Mouse (Mus musculus) MEL (cell line): ENCODE measurements at regions not wholly inside any gene's neighbourhood (a gene's known extent, or its start where the extent isn't known, plus 50 kb on each side); places are given as distances from the start of the nearest gene placed in this dataset.
"Not testable (repeated sequence)": the region's sequence is repeated elsewhere in the genome, so short reads cannot be mapped to it uniquely, and the experiment has no call there.

Experiments used
- MAX ChIP-seq: IDR thresholded peaks from 2 replicates; pipeline ENCODE4 v1.6.1; 2011; ENCODE audit warnings: low read length, improper control_type of control experiment
- POLR2A ChIP-seq, 2 experiments: IDR thresholded peaks; 2 replicates each; pipeline ENCODE4 v1.6.1; 2011 to 2012; ENCODE audit warnings: low read length in 2 of 2, mild to moderate bottlenecking in 2 of 2, control low read depth in 1 of 2, improper control_type of control experiment in 1 of 2, low read depth in 1 of 2, moderate library complexity in 1 of 2; ENCODE audit not compliant: control insufficient read depth in 1 of 2, insufficient read depth in 1 of 2, poor library complexity in 1 of 2

DNA sequence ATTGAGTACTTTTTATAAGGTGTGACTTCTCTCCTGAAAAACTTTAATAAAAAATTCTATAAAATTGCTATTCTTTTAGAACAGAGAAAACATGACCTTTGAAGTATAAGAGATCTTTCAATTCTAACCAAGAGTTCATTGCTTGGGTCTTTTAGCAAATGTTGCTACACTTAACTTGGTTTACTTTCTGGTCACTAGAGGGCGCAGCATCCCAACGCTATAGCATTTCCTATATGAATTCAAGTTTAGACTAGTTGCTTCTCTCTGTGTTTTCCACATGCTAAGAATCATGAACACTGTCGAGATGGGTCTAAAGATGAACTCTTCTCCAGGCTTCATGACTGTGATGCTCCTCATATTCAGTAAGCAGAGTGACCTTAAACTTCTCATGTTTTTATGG, 544.3 kb downstream of the Dad1 start:
- not testable (repeated sequence) for TF ChIP-seq MAX; POLR2A (IDR thresholded peaks at IDR 0.05; ENCODE audit: control insufficient read depth in 1 of 2, insufficient read depth in 1 of 2, low read depth in 1 of 2, low read length in 2 of 2, poor library complexity in 1 of 2)
